Mouse (Mus musculus) myocyte (in vitro differentiated cells): ENCODE measurements around the gene Ky.

Experiments
- CEBPB ChIP-seq: IDR thresholded peaks from 2 replicates; pipeline ENCODE4 v1.6.1; 2011; ENCODE audit warnings: mild to moderate bottlenecking, moderate library complexity; ENCODE audit not compliant: poor library complexity, insufficient read depth, severe bottlenecking
- E2F4 ChIP-seq: IDR thresholded peaks from one replicate; pipeline ENCODE4 v1.6.1; 2011; ENCODE audit warnings: mild to moderate bottlenecking, control low read depth, moderate library complexity; ENCODE audit not compliant: insufficient read depth
- MAX ChIP-seq: IDR thresholded peaks from one replicate; pipeline ENCODE4 v1.6.1; 2011; ENCODE audit warnings: low read depth, mild to moderate bottlenecking, control low read depth
- MYOD1 ChIP-seq, 3 experiments: IDR thresholded peaks; one replicate each; pipeline ENCODE4 v1.6.1; 2011; ENCODE audit warnings: control low read depth in 2 of 3, low read depth in 2 of 3, mild to moderate bottlenecking in 2 of 3, moderate library complexity in 1 of 3; ENCODE audit not compliant: insufficient read length in 2 of 3, control insufficient read depth in 1 of 3
- MYOG ChIP-seq, 3 experiments: IDR thresholded peaks; one replicate each; pipeline ENCODE4 v1.6.1; 2011; ENCODE audit warnings: control low read depth in 2 of 3, low read depth in 2 of 3, mild to moderate bottlenecking in 2 of 3; ENCODE audit not compliant: insufficient read length in 2 of 3, control insufficient read depth in 1 of 3, insufficient read depth in 1 of 3
- POLR2A ChIP-seq: IDR thresholded peaks from one replicate; pipeline ENCODE4 v1.6.1; 2011; ENCODE audit warnings: low read depth, mild to moderate bottlenecking, control low read depth, moderate library complexity; ENCODE audit not compliant: insufficient read length
- POLR2AphosphoS2 ChIP-seq: IDR thresholded peaks from one replicate; pipeline ENCODE4 v1.6.1; 2011; ENCODE audit warnings: low read depth, control low read depth; ENCODE audit not compliant: insufficient read length
- REST ChIP-seq: IDR thresholded peaks from one replicate; pipeline ENCODE4 v1.6.1; 2011; ENCODE audit warnings: mild to moderate bottlenecking, control low read depth, moderate library complexity; ENCODE audit not compliant: insufficient read depth, insufficient read length
- TCF12 ChIP-seq: IDR thresholded peaks from one replicate; pipeline ENCODE4 v1.6.1; 2011; ENCODE audit warnings: mild to moderate bottlenecking, control low read depth; ENCODE audit not compliant: poor library complexity, insufficient read depth, severe bottlenecking
- TCF3 ChIP-seq: IDR thresholded peaks from one replicate; pipeline ENCODE4 v1.6.1; 2011; ENCODE audit warnings: low read depth, control low read depth; ENCODE audit not compliant: insufficient read length
- USF1 ChIP-seq: IDR thresholded peaks from one replicate; pipeline ENCODE4 v1.6.1; 2011; ENCODE audit warnings: low read depth, mild to moderate bottlenecking, control low read depth, moderate library complexity

- no peak for TF ChIP-seq POLR2A
- TF ChIP-seq USF1, result no peak
- no peak for TF ChIP-seq E2F4
- TF ChIP-seq CEBPB, result no peak
- no peak for TF ChIP-seq MAX
- no peak for TF ChIP-seq MYOG (IDR thresholded peaks at IDR 0.05; ENCODE audit: control insufficient read depth in 1 of 3, insufficient read depth in 1 of 3, insufficient read length in 2 of 3, low read depth in 2 of 3)
- no peak for TF ChIP-seq POLR2AphosphoS2
- no peak for TF ChIP-seq TCF3
- no peak for TF ChIP-seq TCF12
- no peak for TF ChIP-seq MYOD1 (IDR thresholded peaks at IDR 0.05; ENCODE audit: control insufficient read depth in 1 of 3, insufficient read length in 2 of 3, low read depth in 2 of 3)
- no peak for TF ChIP-seq REST
Observed at GRCm38 (mm10) chr9:102541666-102542065, 36.1 kb downstream of the Ky start.
